21 mouse cellular contexts compared by ENCODE assay signal in genomic region chrX:77563616-77564015, GRCm38 (mm10). TPM values are rescaled to one million over a fixed set of nuclear protein-coding genes. Genes with fewer than 3 reads are reported as not detected.
A peak's percentile ranks its signal among the peaks of the same experiment; 100 is the strongest.
DNase-seq lines count a peak whose midpoint lies in the region; ATAC-seq lines count a peak whose summit lies in the region.
"Had no signal": no experiment of that assay in that cellular context is flagged by ENCODE, and none has a peak within 500 bp of the region (broad histone marks: within the 10 kb centered on the region; RNA-seq: fewer than 3 reads in every experiment).

No protein-coding gene starts in this region.

- no peak for DNase-seq in frontal cortex, postnatal 25 days (ENCODE audit: low spot score in 2 of 2)
- peak; percentile 21 to 40 for DNase-seq in frontal cortex, adult 2 months (ENCODE audit: extremely low spot score in 1 of 2, low spot score in 1 of 2)
- no peak for DNase-seq in frontal cortex, postnatal 14 days (ENCODE audit: low spot score in 2 of 2)
- peak; percentile 29 for DNase-seq in right cerebral cortex, adult 18-20 months
- no peak for DNase-seq in right cerebral cortex, postnatal 10 days (ENCODE audit: low spot score in 2 of 2)
- DNase-seq in brain, adult 2 months (ENCODE audit: low read depth, low spot score): peak; percentile 67
- no peak for DNase-seq in kidney, adult 9 months
- DNase-seq: adrenal gland, adult 2 months; adrenal gland, adult 8-10 months; adrenal gland, postnatal 10 days; adrenal gland, postnatal 14 days; adrenal gland, postnatal 25 days; adrenal gland, postnatal 36 days; B cell, adult 2 months; cerebellum, adult 11 months; cerebellum, adult 11-12 months; cerebellum, adult 18-20 months had no signal

- ATAC-seq in frontal cortex, adult (ENCODE audit: low TSS enrichment): peak; percentile 89
- ATAC-seq: activated CD4-positive, CD25-positive, alpha-beta regulatory T cell, adult 4 months; CD4-positive, CD25-positive, alpha-beta regulatory T cell, adult 4 months; Patski had no signal

RNA-seq across cellular contexts. Expression of gene Tbl1x, which starts 52.8 kb away (rescaled TPM):
- polyA plus RNA-seq in frontal cortex, adult 2 months (2012; rRNA removed): 37.2 and 40.4 TPM in 2 replicates

Comparison
In these comparisons a context has a peak if more than half of its experiments do, and no peak if none do; other contexts are left out.
1. DNase-seq: peak in frontal cortex, adult 2 months (2 of 2), right cerebral cortex, adult 18-20 months (single experiment) and brain, adult 2 months (single experiment); none in frontal cortex, postnatal 25 days (0 of 2), frontal cortex, postnatal 14 days (0 of 2), right cerebral cortex, postnatal 10 days (0 of 2) and kidney, adult 9 months (single experiment).